Mouse (Mus musculus) megakaryocyte, embryonic 14.5 days (primary cell): ENCODE results near the gene Abhd18. TPM values are rescaled to one million over a fixed set of nuclear protein-coding genes. Genes with fewer than 3 reads are reported as not detected.

Experiments used
- H3K27me3 ChIP-seq: replicated peaks from 2 replicates; pipeline ENCODE3; 2012; ENCODE audit warnings: inconsistent platforms
- H3K36me3 ChIP-seq: replicated peaks from 2 replicates; pipeline ENCODE3; 2012; ENCODE audit warnings: low read length, inconsistent platforms, mixed read lengths
- H3K4me1 ChIP-seq: 2 replicates; pipeline ENCODE4 v1.6.1; 2012; ENCODE audit warnings: inconsistent platforms
- H3K4me3 ChIP-seq: replicated peaks from 2 replicates; pipeline ENCODE3; 2012; ENCODE audit warnings: moderate library complexity, mild to moderate bottlenecking, inconsistent platforms
- H3K9me3 ChIP-seq: 2 replicates; pipeline ENCODE4 v1.6.1; 2012; ENCODE audit warnings: inconsistent platforms
- FLI1 ChIP-seq: IDR thresholded peaks from 2 replicates; pipeline ENCODE4 v1.6.1; 2012; ENCODE audit warnings: low read length, inconsistent platforms, mixed read lengths
- GATA1 ChIP-seq: IDR thresholded peaks from 3 replicates; pipeline ENCODE4 v1.6.1; 2012; ENCODE audit warnings: mixed read lengths, low read length, inconsistent platforms, borderline replicate concordance
- polyA plus RNA-seq: library from polyadenylated mRNA; stranded (reverse); fragments of >175 nt; gene quantifications from 2 replicates; pipeline ENCODE4 v1.2.3, GENCODE M21; 2012; ENCODE audit warnings: low replicate concordance; ENCODE audit not compliant: insufficient read depth

Abhd18 gene
- polyA plus RNA-seq, 1 experiment = 1.7 TPM

DNA sequence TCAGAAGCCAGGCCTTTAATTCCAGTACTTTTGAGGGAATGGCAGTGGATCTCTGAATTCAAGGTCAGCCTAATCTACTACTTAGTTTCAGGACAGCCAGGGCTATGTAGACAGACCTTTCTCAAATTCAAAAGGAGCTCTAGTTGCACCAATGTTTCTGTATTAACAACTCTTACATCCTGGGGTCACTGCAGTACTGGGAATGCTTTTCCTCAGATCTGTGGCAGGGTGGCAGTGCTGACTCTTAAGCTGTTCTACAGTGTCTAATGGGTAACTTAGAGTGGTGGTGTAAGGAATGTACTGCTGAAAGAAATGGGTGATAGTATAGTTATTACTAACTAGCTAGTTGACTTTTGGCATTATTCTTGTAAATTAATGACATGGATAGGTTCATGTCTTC is 105.8 kb downstream of the Abhd18 start:
- Histone ChIP-seq H3K36me3 (no peaks in the 10 kb centered on the region), H3K9me3 (no peaks in the 10 kb centered on the region), H3K27me3 (no peaks in the 10 kb centered on the region), H3K4me1 (peaks cover 47% of the 10 kb centered on the region), H3K4me3 (peak overlapping the region; percentile 54)
- no peak for TF ChIP-seq GATA1
- no peak for TF ChIP-seq FLI1

DNA sequence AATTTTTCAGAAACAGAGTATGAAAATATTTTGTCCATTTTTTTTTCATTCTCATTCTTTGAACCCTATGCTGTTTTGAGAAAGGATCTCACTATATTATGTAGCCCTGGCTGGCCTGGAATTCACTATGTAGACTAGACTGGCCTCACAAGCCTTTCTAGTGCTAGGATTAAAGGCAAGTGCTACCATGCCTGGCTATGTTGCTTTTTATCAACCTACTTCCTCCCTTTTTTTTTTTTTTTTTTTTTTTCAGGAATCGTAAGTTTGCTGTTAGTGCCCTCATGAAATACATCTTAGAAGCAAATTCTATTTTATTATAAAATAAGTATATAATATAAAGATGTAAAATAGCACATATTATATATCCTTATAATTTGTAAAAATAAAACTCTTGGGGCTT is 108.0 kb downstream of the Abhd18 start:
- no peak for TF ChIP-seq GATA1
- TF ChIP-seq FLI1 = no peak
- Histone ChIP-seq H3K36me3 (peaks cover 3% of the 10 kb centered on the region), H3K4me3 (no peak overlapping the region), H3K9me3 (no peaks in the 10 kb centered on the region), H3K27me3 (no peaks in the 10 kb centered on the region), H3K4me1 (peaks cover 42% of the 10 kb centered on the region)

DNA sequence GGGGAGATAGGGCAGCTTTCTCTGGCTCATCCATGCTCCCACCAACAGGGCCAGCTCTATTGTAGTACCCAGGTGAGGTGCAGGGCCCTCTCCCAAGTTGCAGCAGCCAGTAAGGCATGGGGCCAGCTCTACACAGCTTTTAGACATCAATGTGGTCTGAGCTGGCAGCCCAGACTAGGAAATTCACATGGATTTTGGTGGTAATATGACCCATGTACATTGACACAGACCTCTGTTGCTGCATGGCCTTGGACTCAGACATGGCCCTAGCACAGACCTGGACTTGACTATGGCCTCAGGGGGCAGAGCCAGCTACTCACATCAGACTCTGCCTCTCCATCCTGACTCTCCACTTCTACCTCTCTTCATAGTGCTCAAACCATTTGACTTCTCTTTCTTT is 112.1 kb downstream of the Abhd18 start:
- H3K4me1 ChIP-seq = peaks cover 37% of the 10 kb centered on the region
- H3K9me3 ChIP-seq = no peaks in the 10 kb centered on the region
- peaks cover 5% of the 10 kb centered on the region for H3K36me3 ChIP-seq
- TF ChIP-seq FLI1 (no peak), GATA1 (no peak)
- no peaks in the 10 kb centered on the region for H3K27me3 ChIP-seq
- peak overlapping the region; percentile 62 for H3K4me3 ChIP-seq

GRCm38 (mm10) chr3:40980758-40981157 is 134.0 kb downstream of the Abhd18 start:
- H3K27me3 ChIP-seq = no peaks in the 10 kb centered on the region
- peaks cover 37% of the 10 kb centered on the region for H3K4me1 ChIP-seq
- no peak overlapping the region for H3K4me3 ChIP-seq
- no peak for TF ChIP-seq GATA1
- TF ChIP-seq FLI1 = no peak
- H3K36me3 ChIP-seq = peaks cover 32% of the 10 kb centered on the region
- peaks cover 3% of the 10 kb centered on the region for H3K9me3 ChIP-seq

- Histone ChIP-seq H3K4me3 (no peak overlapping the region), H3K36me3 (peaks cover 36% of the 10 kb centered on the region), H3K4me1 (peaks cover 6% of the 10 kb centered on the region; the same call in 1 of the 2 replicates), H3K27me3 (no peaks in the 10 kb centered on the region), H3K9me3 (no peaks in the 10 kb centered on the region)
- TF ChIP-seq GATA1 (no peak), FLI1 (no peak)
Measured at GRCm38 (mm10) chr3:40987539-40987938, 140.8 kb downstream of the Abhd18 start.

Other genes with a start within 250 kb of the Abhd18 start
- not detected in 2 replicates for gene Slc25a31, start 138.1 kb upstream of the Abhd18 start, polyA plus RNA-seq
- gene Hspa4l, start 102.5 kb upstream of the Abhd18 start, polyA plus RNA-seq = 1.8 TPM in 1 of 2 replicates, not detected in the other
- gene Plk4, start 47.0 kb upstream of the Abhd18 start, polyA plus RNA-seq = 4.1 TPM in 1 of 2 replicates, not detected in the other
- 0.73 TPM in 1 of 2 replicates, not detected in the other for gene Mfsd8, start 84 bp upstream of the Abhd18 start, polyA plus RNA-seq
- gene 1700034I23Rik, start 55.6 kb downstream of the Abhd18 start, polyA plus RNA-seq = not detected in 2 replicates
- gene Larp1b, start 102.9 kb downstream of the Abhd18 start, polyA plus RNA-seq = 20.7 and 31.6 TPM in 2 replicates
- gene Pgrmc2, start 236.1 kb downstream of the Abhd18 start, polyA plus RNA-seq = 5.3 and 14.2 TPM in 2 replicates